Mouse (Mus musculus): Measurements from ENCODE around the gene Baiap2.

GRCm38 (mm10) chr11:120034306-120034705, 91.7 kb downstream of the Baiap2 start:
- TF ChIP-seq CTCF (IDR thresholded peaks at IDR 0.05; ENCODE audit: low read depth): no peak
- no peak for TF ChIP-seq EP300 (IDR thresholded peaks at IDR 0.05; ENCODE audit: low read depth)

Data from liver, postnatal 0 days (tissue).